Mouse (Mus musculus) hindbrain, embryonic 16.5 days (tissue): ENCODE results near the gene Rai14. TPM values are rescaled to one million over a fixed set of nuclear protein-coding genes. Genes with fewer than 3 reads are reported as not detected.

Experiments
- ATAC-seq: fragments of 200-750 bp; cut with Nextera tagmentation; 2 replicates; pipeline ENCODE4 v1.8.0; 2017; ENCODE audit warnings: moderate TSS enrichment, moderate library complexity
- H3K27ac ChIP-seq: fragments of 300-500 bp; sonication (generic); 2 replicates; pipeline ENCODE4 v1.5.1; 2014; ENCODE audit warnings: low read depth, mild to moderate bottlenecking, control low read depth, low read length, moderate library complexity
- H3K27me3 ChIP-seq: fragments of 300-500 bp; sonication (generic); replicated peaks from 2 replicates; pipeline ENCODE4 v1.6.1; 2014; ENCODE audit warnings: low read length; ENCODE audit not compliant: control insufficient read depth, insufficient read depth
- H3K36me3 ChIP-seq: fragments of 300-500 bp; sonication (generic); 2 replicates; pipeline ENCODE4 v1.6.1; 2014; ENCODE audit warnings: mild to moderate bottlenecking, low read length, moderate library complexity, mixed read lengths; ENCODE audit not compliant: control insufficient read depth, insufficient read depth
- H3K4me1 ChIP-seq: fragments of 300-500 bp; sonication (generic); 2 replicates; pipeline ENCODE4 v1.6.1; 2014; ENCODE audit warnings: low read depth, low read length; ENCODE audit not compliant: control insufficient read depth, insufficient read depth
- H3K4me2 ChIP-seq: fragments of 300-500 bp; sonication (generic); 2 replicates; pipeline ENCODE4 v1.6.1; 2014; ENCODE audit warnings: mild to moderate bottlenecking, low read length, control low read depth, moderate library complexity
- H3K4me3 ChIP-seq: fragments of 300-500 bp; sonication (generic); 2 replicates; pipeline ENCODE4 v1.5.1; 2014; ENCODE audit warnings: mild to moderate bottlenecking, low read length, control low read depth, moderate library complexity
- H3K9ac ChIP-seq: fragments of 300-500 bp; sonication (generic); 2 replicates; pipeline ENCODE4 v1.6.1; 2014; ENCODE audit warnings: low read depth, mild to moderate bottlenecking, control low read depth, low read length, moderate library complexity
- H3K9me3 ChIP-seq: fragments of 300-500 bp; sonication (generic); 2 replicates; pipeline ENCODE4 v1.6.1; 2014; ENCODE audit warnings: mild to moderate bottlenecking, low read length, moderate library complexity; ENCODE audit not compliant: control insufficient read depth
- WGBS: fragments of 180-500 bp; shearing (Covaris S2); extraction: QIAGEN DNeasy Blood & Tissue Kit; methylation state at CpG from one replicate; pipeline ENCODE4 v1.1.7; 2014; 5-methylcytosine and 5-hydroxymethylcytosine counted together
- polyA plus RNA-seq: library from polyadenylated mRNA; unstranded; fragments of >200 nt; fragmentation: Nextera tagmentation; extraction: Ambion mirVana; gene quantifications from 2 replicates; pipeline ENCODE4 v1.2.1, GENCODE M21; 2015

Gene Rai14
- polyA plus RNA-seq, 1 experiment from 2014 or later: 8.2 TPM

DNA sequence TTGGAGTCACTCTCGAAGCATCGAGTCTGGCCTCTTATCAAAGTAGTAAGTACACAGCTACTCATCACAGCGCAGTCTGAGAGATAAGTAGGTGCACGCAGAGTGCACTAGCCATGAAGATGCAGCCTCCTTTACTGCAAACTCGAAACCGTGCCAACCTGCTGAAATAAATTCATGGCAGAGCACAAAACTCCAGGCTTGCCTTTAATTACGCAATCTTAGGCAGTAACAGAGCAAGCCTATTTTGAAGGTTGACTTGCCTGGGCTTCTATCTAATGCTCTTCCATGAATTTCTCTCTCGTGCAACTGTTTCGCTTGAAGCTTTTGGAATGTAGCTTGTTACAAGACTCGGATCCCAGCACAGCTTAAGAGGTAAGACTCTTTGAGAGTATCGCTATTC is 25.1 kb downstream of the Rai14 start:
- Histone ChIP-seq H3K27me3 (no peaks in the 10 kb centered on the region), H3K9me3 (no peaks in the 10 kb centered on the region), H3K27ac (no peak overlapping the region), H3K4me1 (no peaks in the 10 kb centered on the region), H3K4me3 (no peak overlapping the region), H3K9ac (no peak overlapping the region), H3K36me3 (no peaks in the 10 kb centered on the region), H3K4me2 (no peak overlapping the region)
- 94% methylated on average over 11 of the region's 11 CpGs for WGBS
- no peak for ATAC-seq

GRCm38 (mm10) chr15:10688686-10689085 is 25.7 kb downstream of the Rai14 start:
- Histone ChIP-seq H3K4me2 (no peak overlapping the region), H3K4me3 (no peak overlapping the region), H3K27ac (no peak overlapping the region), H3K4me1 (no peaks in the 10 kb centered on the region), H3K9me3 (no peaks in the 10 kb centered on the region), H3K9ac (no peak overlapping the region), H3K36me3 (no peaks in the 10 kb centered on the region), H3K27me3 (no peaks in the 10 kb centered on the region)
- 70% methylated on average over 5 of the region's 5 CpGs for WGBS
- ATAC-seq: no peak

- H3K9me3 ChIP-seq: no peaks in the 10 kb centered on the region
- no peaks in the 10 kb centered on the region for H3K27me3 ChIP-seq
- H3K9ac ChIP-seq: no peak overlapping the region
- no peaks in the 10 kb centered on the region for H3K4me1 ChIP-seq
- WGBS: 73% methylated on average over 7 of the region's 7 CpGs
- no peak overlapping the region for H3K27ac ChIP-seq
- no peaks in the 10 kb centered on the region for H3K36me3 ChIP-seq
- no peak overlapping the region for H3K4me2 ChIP-seq
- ATAC-seq: no peak
- H3K4me3 ChIP-seq: no peak overlapping the region
Measured at GRCm38 (mm10) chr15:10687365-10687764, 27.1 kb downstream of the Rai14 start.

DNA sequence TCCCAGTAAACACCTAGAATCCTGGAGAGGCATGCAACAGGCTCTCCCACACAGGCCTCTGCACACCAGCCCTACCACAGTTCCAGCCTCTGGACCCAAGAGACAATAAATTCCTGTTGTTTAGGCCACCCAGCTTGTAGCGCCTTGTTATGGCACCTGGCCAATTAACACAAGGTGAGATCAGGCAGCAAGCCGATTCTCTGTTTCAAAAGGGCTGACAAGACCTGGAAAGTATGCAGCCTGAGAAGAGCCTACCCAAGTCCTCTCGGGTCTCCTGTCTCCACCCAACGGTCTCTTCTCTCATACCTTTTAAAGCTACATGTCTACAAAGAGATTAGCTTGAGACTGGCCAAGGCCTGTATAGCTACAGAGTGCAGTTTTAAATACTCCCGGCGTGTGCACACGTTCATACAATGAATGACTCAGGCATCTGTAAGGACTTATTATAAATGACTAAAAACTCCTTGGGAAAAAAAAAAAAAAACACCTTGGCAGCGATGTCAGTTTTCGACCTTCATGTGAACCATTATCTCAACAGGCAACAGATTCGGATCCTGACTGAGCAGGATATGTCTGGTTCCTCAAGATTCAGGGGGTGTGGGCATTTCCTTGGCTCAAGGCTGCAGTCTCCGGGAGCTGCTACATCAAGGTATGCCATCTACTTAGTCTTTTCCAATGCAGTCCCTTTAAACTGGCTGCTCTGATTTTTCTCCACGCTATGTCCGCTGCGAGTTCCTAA is 28.6 kb downstream of the Rai14 start:
- Histone ChIP-seq H3K27me3 (no peaks in the 10 kb centered on the region), H3K27ac (no peak overlapping the region), H3K4me2 (no peak overlapping the region), H3K4me3 (no peak overlapping the region), H3K36me3 (no peaks in the 10 kb centered on the region), H3K4me1 (no peaks in the 10 kb centered on the region), H3K9ac (no peak overlapping the region), H3K9me3 (no peaks in the 10 kb centered on the region)
- no peak for ATAC-seq
- WGBS: 86% methylated on average over 14 of the region's 14 CpGs

DNA sequence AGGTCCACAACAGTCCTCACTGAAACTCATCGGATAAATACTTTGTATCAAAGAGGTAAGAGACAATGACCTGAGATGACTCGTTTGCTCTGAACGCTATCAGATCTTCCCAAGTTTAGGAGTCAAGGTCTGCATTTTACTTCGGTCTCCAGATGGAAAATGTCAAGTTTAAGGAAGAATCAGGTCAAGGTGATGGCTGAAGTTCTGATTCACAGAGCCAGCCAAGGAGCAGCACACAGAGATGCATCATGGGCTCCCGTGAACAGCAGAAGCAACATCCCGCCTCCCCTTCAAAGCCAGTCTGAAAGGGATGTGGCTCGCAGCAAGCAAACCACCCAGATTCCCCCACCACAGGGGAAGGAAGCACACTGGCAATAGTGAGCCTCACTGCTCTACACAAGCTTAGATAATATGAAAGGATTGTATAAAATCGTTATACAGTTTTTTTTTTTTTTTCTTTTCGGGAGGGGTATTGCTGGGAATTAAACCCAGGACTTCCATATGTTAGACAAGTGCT is 30.7 kb downstream of the Rai14 start:
- H3K27me3 ChIP-seq: no peaks in the 10 kb centered on the region
- 90% methylated on average over 9 of the region's 9 CpGs for WGBS
- no peak overlapping the region for H3K27ac ChIP-seq
- no peak overlapping the region for H3K4me2 ChIP-seq
- no peak overlapping the region for H3K9ac ChIP-seq
- H3K4me3 ChIP-seq: no peak overlapping the region
- H3K36me3 ChIP-seq: no peaks in the 10 kb centered on the region
- no peaks in the 10 kb centered on the region for H3K4me1 ChIP-seq
- no peak for ATAC-seq
- H3K9me3 ChIP-seq: no peaks in the 10 kb centered on the region

GRCm38 (mm10) chr15:10680514-10680913 is 33.9 kb downstream of the Rai14 start:
- ATAC-seq: no peak
- Histone ChIP-seq H3K36me3 (no peaks in the 10 kb centered on the region), H3K27ac (no peak overlapping the region), H3K4me3 (no peak overlapping the region), H3K4me2 (no peak overlapping the region), H3K9me3 (no peaks in the 10 kb centered on the region), H3K27me3 (no peaks in the 10 kb centered on the region), H3K9ac (no peak overlapping the region), H3K4me1 (no peaks in the 10 kb centered on the region)
- 94% methylated on average over 5 of the region's 5 CpGs for WGBS

DNA sequence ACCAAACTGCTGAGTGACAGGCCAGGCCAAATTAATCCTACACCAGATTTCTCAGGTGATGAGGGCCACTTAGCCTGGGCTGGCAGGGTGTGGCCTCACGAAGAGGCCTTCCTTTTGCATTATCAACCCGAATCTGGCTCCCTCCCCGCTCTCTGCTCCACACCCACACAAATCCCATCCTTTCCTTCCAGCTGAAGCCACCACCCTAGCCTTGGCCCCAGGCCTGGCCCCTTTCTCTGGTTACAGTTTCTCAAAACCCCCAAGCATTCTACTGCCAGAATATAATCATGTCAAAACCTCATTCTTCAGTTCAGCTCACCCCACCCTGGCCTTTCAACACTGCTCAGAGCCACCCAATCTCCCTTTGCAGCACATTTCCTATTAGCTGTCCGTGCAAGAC is 34.9 kb downstream of the Rai14 start:
- H3K9ac ChIP-seq: no peak overlapping the region
- no peaks in the 10 kb centered on the region for H3K9me3 ChIP-seq
- no peak overlapping the region for H3K4me3 ChIP-seq
- ATAC-seq: no peak
- no peaks in the 10 kb centered on the region for H3K36me3 ChIP-seq
- no peaks in the 10 kb centered on the region for H3K4me1 ChIP-seq
- no peaks in the 10 kb centered on the region for H3K27me3 ChIP-seq
- 83% methylated on average over 4 of the region's 4 CpGs for WGBS
- no peak overlapping the region for H3K4me2 ChIP-seq
- no peak overlapping the region for H3K27ac ChIP-seq

- H3K27ac ChIP-seq: no peak overlapping the region
- no peak overlapping the region for H3K4me2 ChIP-seq
- ATAC-seq: no peak
- no peaks in the 10 kb centered on the region for H3K4me1 ChIP-seq
- no peaks in the 10 kb centered on the region for H3K36me3 ChIP-seq
- no peak overlapping the region for H3K9ac ChIP-seq
- 87% methylated on average over 5 of the region's 5 CpGs for WGBS
- no peaks in the 10 kb centered on the region for H3K27me3 ChIP-seq
- H3K9me3 ChIP-seq: no peaks in the 10 kb centered on the region
- H3K4me3 ChIP-seq: no peak overlapping the region
Measured at GRCm38 (mm10) chr15:10675801-10676200, 38.6 kb downstream of the Rai14 start.

DNA sequence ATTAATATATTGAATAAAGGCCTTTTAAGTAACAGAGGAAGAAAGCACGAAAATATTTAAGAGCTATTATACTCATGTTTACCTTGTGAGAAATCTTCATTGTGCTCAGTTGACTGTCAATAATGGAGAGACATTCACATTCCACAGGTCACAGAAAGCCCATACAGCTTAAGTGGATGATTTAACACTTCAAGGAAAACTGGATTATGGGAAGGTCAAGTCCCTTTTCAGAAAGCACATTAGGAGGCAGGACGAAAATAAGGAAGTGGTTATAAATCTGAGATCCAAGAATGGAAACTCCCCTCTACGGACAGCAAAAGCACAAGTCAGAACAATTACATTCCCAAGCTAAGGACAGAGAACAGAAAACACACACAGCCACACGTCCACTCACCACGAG is 41.5 kb downstream of the Rai14 start:
- Histone ChIP-seq H3K27me3 (no peaks in the 10 kb centered on the region), H3K9me3 (no peaks in the 10 kb centered on the region), H3K36me3 (no peaks in the 10 kb centered on the region), H3K4me2 (no peak overlapping the region), H3K4me3 (no peak overlapping the region), H3K4me1 (no peaks in the 10 kb centered on the region), H3K9ac (no peak overlapping the region), H3K27ac (no peak overlapping the region)
- 62% methylated on average over 5 of the region's 5 CpGs for WGBS
- no peak for ATAC-seq
